Mouse (Mus musculus) layer of hippocampus, adult 18-20 months (tissue): ENCODE measurements around the gene Prdm1. TPM values are rescaled to one million over a fixed set of nuclear protein-coding genes. Genes with fewer than 3 reads are reported as not detected.
A peak's percentile ranks its signal among the peaks of the same experiment; 100 is the strongest.

Experiments
- DNase-seq, 2 experiments: peaks; one replicate each; pipeline ENCODE4 v3.0.0; 2022; ENCODE audit warnings: low spot score in 2 of 2
- total RNA-seq, 2 experiments: library from RNA; stranded (reverse); gene quantifications; 2 replicates each; pipeline ENCODE4 v1.2.3; 2021

The Prdm1 gene
- total RNA-seq, 2 experiments from 2014 or later, result 0.47 to 0.61 TPM

DNA sequence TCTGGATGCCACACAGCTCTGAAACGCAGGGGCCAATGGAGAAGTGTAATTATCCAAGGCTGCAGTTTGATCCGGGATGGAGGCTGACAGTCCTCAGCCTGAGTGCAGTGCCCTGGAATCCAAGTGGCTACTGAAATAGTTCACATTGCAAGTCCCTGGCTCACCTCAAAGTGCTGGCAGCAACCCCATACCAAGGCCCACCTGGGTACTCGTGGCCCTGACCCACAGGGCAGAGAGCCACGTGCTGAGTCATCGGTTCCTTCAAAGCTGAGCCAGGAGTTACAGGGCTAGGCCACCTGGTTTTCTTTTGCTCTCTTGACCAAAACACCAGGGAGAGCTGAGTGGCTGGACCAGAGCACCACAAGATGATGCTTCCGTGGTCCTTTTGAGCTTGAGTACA, 103.3 kb downstream of the Prdm1 start:
- DNase-seq, result no peak

DNA sequence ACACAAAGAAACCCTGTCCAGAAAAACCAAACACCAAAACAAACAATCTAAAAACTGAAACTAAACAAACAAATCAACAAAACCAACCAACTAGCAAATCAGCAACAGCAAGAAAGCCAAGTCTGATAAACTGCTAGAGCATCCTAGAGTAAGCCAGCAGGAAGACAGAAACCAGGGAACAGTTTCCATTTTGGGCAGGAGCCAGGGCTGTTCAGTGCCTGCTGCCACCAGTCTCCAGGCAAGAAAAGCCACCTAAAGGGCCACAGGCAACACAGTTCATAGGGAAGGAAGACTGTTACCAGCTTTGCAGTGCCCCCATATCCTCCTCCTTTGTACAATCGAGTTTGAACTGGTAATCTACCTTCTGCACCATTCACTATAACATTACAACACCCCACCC, 106.4 kb downstream of the Prdm1 start:
- peak in 1 of 2 experiments; percentile 26 for DNase-seq

DNA sequence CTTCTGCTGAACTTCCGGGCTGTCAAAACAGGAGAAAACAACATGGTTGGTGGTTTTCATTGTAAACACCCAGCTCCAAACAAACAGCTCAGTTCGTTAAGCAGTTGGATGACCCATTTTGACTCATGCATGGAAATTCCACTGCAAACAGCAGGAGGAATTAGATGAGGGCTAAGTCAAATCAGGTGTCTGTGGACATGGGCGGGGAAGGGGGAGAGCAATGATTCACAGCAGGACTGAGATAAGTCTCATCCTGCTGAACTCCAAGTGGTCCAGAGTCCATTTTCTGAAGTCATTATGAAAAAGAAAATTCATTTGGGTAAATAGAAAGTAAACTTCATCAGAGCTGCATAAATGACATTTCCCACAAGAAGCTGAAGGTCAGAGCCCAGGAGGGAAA, 108.1 kb downstream of the Prdm1 start:
- no peak for DNase-seq

DNA sequence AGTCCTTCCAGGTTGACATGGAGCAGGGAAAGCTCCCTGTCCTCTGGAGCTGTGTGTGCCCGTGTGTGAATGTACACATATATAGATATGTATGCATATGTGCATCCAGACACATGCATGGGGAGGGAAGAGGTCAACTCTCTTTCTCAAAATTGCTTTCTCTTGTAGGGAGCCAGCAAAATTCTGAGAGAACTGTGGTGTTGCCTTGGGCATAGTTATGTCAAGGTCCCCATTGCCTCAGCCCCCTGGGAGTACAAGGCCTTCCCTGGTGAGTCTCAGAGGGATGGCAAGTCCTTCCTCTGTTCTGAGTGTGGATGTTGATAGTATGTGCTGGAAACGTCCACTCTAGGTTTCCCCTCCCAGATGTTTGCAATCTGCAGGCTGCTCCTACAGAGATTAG, 109.4 kb downstream of the Prdm1 start:
- DNase-seq, result no peak

DNA sequence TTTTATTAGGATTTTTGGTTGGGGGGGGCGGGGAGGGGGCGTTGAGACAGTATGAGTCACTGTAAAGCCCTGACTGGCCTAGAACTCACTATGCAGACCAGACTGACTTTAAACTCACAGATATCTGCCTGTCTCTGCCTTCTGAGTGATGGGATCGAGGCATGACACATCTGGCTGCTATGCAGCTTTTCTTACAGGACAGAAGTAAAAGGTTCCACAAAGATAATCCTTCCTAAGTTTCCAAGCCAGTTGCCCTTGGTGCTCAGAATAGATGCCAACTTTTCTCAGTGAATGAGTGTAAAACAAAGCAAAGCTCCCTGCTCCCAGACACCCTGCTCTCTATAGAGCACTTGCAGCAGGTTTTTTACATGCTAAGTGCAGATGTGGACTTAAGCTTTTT, 112.7 kb downstream of the Prdm1 start:
- no peak for DNase-seq

DNA sequence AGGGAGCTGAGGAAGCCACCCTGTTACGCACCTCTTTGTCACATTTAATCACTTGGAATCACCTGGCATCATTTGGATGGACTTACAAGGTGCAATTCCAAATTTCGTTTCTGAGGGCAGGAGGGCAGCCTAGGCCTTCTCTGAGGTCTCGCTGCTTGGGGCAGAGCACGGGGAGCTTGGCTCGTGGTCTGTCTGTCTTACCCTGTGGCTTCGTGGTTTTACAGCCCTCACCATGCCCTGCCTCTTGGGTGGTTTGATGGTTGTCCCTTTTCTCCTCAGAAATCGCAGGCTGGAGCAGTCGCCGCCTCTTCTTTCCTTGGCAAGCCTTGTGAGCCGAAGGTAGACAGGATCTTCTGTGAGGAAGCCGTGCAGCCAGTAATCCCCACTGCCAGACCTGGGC, 118.3 kb downstream of the Prdm1 start:
- DNase-seq, result no peak

DNA sequence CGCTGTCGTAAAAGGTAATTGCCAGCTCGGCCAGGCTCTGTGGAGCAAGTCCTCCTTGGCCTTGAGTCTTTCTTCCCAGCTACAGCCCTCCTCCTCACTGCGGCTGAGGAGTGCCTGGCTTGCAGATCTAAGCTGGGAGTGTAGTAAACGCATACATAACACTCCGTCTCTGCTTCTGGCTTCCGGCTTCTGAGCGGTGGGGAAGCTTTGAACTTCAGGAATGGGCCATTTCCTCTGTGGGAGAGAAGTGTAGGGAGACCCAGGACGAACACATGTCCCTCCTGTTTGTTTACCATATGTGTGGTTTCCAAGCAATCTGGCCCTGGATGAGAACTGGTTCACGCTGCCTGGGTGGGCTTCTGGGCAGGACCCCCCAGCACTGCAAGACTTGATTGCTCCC, 119.2 kb downstream of the Prdm1 start:
- no peak for DNase-seq

DNA sequence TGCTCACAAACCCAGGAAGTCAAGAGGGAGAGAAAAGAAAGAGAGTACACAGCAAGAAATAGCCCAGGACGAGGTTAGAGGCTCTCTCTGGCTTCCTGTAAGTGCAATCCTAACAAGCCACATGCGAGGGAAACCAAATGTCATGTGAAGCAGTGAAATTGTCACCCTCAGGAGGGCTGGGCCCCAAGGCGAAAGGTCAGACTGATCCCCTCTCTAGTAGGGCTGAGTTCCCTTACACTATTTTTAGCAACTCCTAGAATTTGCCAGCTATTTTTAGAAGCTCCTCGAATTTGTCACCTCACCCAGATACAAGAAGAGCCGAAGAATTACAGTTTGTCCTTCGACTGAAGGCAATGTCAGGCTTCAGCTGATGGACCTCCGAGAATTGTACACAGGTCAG, 124.9 kb downstream of the Prdm1 start:
- no peak for DNase-seq

DNA sequence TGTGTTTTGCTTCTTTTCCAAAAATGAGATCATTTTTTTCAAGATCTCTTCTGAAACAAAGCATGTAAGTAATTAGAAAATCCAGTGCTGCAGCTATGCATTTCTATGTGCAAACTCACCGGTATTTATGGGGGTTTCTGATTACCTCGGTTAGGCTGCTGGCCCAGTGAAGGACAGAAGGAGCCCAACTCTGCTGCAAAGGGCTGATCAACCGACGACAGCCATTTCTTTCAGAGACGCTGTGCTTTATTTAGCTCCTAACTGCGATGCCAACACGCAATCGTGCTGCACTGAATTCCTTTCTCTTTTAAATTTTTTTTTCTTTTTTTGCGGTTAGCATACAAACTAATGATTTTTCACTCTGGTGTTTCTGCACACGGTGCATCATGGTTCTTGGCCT, 126.7 kb downstream of the Prdm1 start:
- DNase-seq, result no peak

DNA sequence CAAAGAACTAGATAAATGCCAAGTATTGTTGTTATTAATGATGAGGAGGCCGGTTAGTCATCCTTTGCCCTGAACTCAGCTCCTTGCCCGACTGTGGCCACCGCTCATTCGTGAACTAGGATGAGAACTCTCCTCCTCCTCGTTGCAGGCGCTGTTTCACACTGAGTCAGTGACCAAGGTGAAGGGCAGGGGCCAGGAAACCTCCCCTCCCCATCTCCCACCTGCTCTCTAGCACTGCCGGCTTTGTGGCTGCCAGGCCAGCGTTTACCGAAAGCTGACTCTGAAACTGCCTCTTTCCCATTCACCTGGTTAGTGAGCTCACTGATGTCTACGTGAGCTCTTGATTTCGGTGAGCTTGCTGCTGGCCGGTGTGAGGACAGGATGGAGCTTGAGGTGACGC, 127.7 kb downstream of the Prdm1 start:
- no peak for DNase-seq

DNA sequence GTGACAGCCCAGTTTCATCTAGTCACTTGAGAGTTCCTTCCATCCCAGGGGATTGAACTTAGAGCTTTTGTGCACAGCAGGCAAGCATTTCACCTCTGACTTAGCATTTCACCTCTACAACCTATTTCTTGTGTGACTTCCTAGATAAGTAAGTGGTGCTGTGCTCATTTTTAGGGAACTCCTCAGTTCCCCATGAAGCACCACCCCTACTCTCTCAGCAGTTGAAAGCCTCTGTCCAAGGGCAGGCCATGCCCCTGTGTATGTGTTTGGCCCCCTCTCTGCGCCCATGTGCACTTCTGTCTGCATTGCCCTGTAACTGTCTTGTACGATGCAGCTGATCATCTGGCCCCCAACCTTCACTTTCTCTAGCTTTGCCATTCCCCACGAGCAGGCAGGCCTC, 128.2 kb downstream of the Prdm1 start:
- no peak for DNase-seq

DNA sequence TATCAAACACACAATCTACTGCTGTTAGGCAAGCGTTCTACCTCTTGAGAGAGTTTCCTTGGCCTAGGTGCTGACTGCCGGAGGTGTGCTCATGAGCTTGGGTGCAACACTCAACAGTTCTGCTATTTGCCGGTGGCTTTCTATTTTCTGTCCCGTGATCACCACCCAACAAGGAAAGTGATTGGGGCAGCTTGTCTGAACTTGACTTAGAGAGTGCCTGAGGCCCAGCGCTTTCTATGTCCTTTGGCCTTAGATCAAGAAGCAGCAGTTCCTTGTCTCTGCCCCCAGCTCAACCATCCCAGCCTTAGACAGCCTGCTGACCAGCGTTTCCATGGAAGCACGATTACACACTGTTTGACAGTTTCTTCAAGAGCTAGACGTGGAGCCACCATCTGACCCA, 135.4 kb downstream of the Prdm1 start:
- DNase-seq, result no peak

DNA sequence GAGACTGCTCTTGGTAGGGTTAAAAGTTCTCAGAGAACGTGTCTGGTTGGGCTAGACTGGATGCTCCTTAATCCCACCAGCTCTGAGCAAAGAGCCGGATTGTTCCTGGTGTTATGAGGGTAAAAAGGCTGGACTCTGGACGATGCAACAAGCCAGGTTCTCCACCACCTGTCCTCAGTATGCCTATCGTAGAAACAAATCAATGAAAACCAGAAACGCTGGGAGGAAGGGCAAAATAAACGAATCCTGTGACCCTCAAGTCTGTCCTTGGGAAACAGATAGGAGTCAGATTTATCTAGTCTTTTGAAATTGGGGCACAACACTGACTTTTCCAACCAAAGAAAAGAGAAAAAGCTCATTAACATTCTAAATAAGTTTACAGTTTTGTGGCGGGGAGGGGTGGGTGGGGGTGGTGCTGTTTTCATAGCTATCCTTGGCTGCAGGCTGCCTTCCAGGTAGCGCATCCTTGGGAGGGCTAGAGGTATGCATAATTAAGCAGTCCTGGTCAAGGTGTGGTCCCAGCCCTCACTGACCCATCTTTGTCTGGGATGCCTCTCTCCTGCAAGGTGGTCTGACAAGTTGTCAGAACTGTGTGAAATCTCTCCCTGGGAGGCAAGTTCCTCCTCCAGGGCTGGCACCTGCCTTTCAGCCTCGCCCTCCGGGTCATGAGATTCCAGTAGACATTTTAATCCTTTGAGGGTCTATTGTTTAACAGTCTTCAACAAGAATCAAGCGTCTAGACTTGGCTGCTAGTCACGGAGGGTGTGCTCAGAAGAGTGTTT, 136.6 kb downstream of the Prdm1 start:
- no peak for DNase-seq

DNA sequence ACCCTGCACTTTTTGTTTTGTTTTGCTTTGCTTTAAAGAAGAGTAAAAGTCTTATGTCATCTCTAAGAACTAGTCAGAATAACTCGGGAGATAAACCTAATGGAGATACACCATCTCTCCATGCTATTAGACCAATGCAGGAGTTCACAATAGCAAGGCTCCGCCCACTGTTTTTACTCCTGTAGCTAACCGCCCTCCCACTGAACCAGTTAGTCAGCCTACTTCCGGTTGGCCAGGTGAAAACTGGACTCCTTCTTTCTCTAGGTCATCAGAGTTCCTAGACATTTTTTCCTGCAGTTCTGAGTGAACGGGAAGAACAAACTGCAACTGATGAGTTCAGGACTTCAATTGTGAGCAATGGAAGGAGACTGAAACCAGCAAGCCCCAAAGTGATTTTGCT, 138.0 kb downstream of the Prdm1 start:
- no peak for DNase-seq

DNA sequence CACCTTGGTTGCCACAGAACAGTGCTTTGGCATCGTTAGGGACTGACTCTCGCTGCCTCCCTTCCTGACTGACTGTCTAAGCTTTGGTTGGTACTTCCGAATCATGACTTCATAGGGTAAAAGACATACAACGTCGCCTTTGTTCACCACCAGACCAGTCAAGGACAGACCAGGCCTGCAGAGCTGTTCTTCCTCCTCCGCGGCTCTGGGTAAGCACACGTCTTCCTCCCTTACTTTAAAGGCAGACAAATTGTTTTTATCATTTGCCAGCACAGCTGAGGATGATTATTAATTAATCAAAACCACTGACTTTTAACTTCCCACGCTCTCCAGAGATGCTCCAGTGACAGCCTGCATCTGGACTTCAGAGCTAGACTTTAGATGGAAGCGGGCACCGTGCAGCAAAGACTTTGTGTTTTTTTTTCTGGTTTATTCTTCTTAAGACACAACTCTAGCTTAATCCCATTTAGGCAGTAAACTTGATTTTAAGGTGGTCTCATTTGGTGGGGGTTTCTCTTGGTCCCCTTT, 139.5 kb downstream of the Prdm1 start:
- DNase-seq, result no peak
